Mouse (Mus musculus) yolk sac, embryonic 10.5 days (tissue): ENCODE data around the gene Mamstr.

Experiments
- DNase-seq: peaks from one replicate; pipeline ENCODE4 v3.0.0-alpha.2; 2017; ENCODE audit warnings: low spot score

Mamstr gene

GRCm38 (mm10) chr7:45693921-45694591 is 54.3 kb downstream of the Mamstr start, which contains the start of gene Sec1:
Gene Sec1 (minus strand): TSS chr7:45694402.
- DNase-seq = no peak

GRCm38 (mm10) chr7:45695098-45695497 is 55.3 kb downstream of the Mamstr start:
- DNase-seq = no peak
